Mouse (Mus musculus): ENCODE measurements around the gene Limch1.

DNA sequence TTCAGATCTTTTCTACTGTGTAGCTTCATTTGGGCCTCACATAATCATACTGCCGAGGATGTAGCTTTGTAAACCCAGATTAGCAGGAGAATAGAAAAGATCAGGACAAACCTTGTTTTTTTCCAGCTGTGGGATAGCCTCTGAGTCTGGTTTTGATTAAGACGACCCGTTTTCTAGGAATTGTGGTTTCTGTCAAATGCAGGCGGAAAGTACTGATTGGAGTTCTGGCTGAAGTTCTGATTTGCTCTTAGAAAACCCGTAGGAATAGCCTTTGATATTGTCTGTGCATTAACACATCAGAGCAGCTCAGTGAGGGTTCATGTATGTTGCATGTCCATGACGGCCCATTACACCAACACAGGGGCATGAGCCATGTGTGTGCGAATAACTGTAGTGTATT lies 246.8 kb downstream of the Limch1 start:
- no peak for TF ChIP-seq POLR2A (IDR thresholded peaks at IDR 0.05; ENCODE audit: insufficient read depth, low read length)
- TF ChIP-seq CTCF (IDR thresholded peaks at IDR 0.05; ENCODE audit: low read depth, low read length) = no peak
